27 mouse cellular contexts compared by ENCODE assay signal in the genomic region with DNA sequence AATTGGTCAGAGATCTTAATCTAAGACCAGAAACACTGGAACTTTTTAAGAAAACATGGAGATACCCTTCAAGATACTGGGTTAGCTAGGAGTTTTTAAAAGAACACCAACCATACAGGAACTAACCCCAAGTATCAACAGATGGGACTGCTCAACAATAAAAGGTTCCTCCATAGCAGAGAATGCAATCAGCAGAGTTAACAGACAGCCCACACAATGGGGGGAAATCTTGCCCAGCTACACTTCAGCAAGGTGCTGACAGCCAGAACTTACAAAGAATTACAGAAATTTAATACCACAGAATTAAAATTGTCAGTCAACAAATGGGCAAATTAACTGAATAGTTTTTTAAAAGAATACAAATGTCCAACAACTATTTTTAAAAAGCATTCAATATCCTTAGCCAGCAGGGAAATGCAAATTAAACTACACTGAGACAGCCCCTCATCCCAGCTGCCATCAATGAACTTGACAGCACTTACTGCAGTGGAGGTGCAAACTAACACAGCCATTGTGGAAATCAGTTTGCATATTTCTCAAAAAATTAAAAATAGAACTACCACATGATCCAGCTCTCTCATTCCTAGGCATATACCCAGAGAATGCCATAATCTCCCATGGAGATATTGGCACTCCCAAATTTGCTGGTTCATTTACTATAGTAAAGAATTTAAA. TPM values are rescaled to one million over a fixed set of nuclear protein-coding genes. Genes with fewer than 3 reads are reported as not detected.
DNase-seq lines count a peak whose midpoint lies in the region; ATAC-seq and TF ChIP-seq lines count a peak whose summit lies in the region.
"Had no signal": no experiment of that assay in that cellular context is flagged by ENCODE, and none has a peak within 500 bp of the region (broad histone marks: within the 10 kb centered on the region; RNA-seq: fewer than 3 reads in every experiment).

No protein-coding gene starts in this region.

- no peaks in the 10 kb centered on the region for H3K36me3 ChIP-seq in forebrain, embryonic 13.5 days (ENCODE audit: poor library complexity, severe bottlenecking)
- H3K36me3 ChIP-seq in forebrain, embryonic 11.5 days (ENCODE audit: control insufficient read depth, insufficient read depth, low read length): no peaks in the 10 kb centered on the region
- no peaks in the 10 kb centered on the region for H3K36me3 ChIP-seq in forebrain, postnatal 0 days (ENCODE audit: insufficient read depth)
- H3K36me3 ChIP-seq: heart, embryonic 13.5 days; hindbrain, embryonic 12.5 days; hindbrain, embryonic 15.5 days had no signal

- no peaks in the 10 kb centered on the region for H3K27me3 ChIP-seq in forebrain, embryonic 13.5 days
- no peaks in the 10 kb centered on the region for H3K27me3 ChIP-seq in forebrain, embryonic 11.5 days (ENCODE audit: control insufficient read depth, insufficient read depth, low read length)
- no peaks in the 10 kb centered on the region for H3K27me3 ChIP-seq in forebrain, postnatal 0 days (ENCODE audit: insufficient read depth, low read length)
- H3K27me3 ChIP-seq: embryonic facial prominence, embryonic 13.5 days; heart, embryonic 13.5 days; hindbrain, embryonic 12.5 days; hindbrain, embryonic 15.5 days; Patski had no signal

- H3K4me1 ChIP-seq in forebrain, embryonic 13.5 days: no peaks in the 10 kb centered on the region
- H3K4me1 ChIP-seq in forebrain, embryonic 11.5 days (replicated peaks; ENCODE audit: control insufficient read depth, insufficient read depth, low read length): no peaks in the 10 kb centered on the region
- H3K4me1 ChIP-seq in forebrain, postnatal 0 days (ENCODE audit: insufficient read depth): no peaks in the 10 kb centered on the region
- H3K4me1 ChIP-seq: embryonic facial prominence, embryonic 10.5 days; embryonic facial prominence, embryonic 13.5 days; heart, embryonic 10.5 days; hindbrain, embryonic 12.5 days; hindbrain, embryonic 15.5 days had no signal

- no peak for TF ChIP-seq CTCF in forebrain, postnatal 0 days (IDR thresholded peaks at IDR 0.05; ENCODE audit: low read depth)

- no peaks in the 10 kb centered on the region for H3K9me3 ChIP-seq in forebrain, embryonic 13.5 days (replicated peaks)
- no peaks in the 10 kb centered on the region for H3K9me3 ChIP-seq in forebrain, embryonic 11.5 days (ENCODE audit: control insufficient read depth, low read length)
- no peaks in the 10 kb centered on the region for H3K9me3 ChIP-seq in forebrain, postnatal 0 days (ENCODE audit: low read length)
- H3K9me3 ChIP-seq: embryonic facial prominence, embryonic 10.5 days; embryonic facial prominence, embryonic 13.5 days; G1E; heart, embryonic 10.5 days; heart, embryonic 13.5 days; hindbrain, embryonic 12.5 days; hindbrain, embryonic 15.5 days had no signal

- H3K4me2 ChIP-seq in forebrain, embryonic 13.5 days: no peak overlapping the region
- H3K4me2 ChIP-seq in forebrain, embryonic 11.5 days (ENCODE audit: low read depth, low read length, severe bottlenecking): no peak overlapping the region
- H3K4me2 ChIP-seq in forebrain, postnatal 0 days (ENCODE audit: low read depth): no peak overlapping the region
- H3K4me2 ChIP-seq: embryonic facial prominence, embryonic 13.5 days; heart, embryonic 13.5 days; hindbrain, embryonic 12.5 days; hindbrain, embryonic 15.5 days had no signal

- no peak overlapping the region for H3K9ac ChIP-seq in forebrain, embryonic 13.5 days
- H3K9ac ChIP-seq in forebrain, embryonic 11.5 days (ENCODE audit: low read length): no peak overlapping the region
- no peak overlapping the region for H3K9ac ChIP-seq in forebrain, postnatal 0 days
- H3K9ac ChIP-seq: embryonic facial prominence, embryonic 13.5 days; heart, embryonic 13.5 days; hindbrain, embryonic 12.5 days; hindbrain, embryonic 15.5 days had no signal

- H3K27ac ChIP-seq in forebrain, embryonic 13.5 days: no peak overlapping the region
- H3K27ac ChIP-seq in forebrain, embryonic 11.5 days (ENCODE audit: low read depth, low read length): no peak overlapping the region
- no peak overlapping the region for H3K27ac ChIP-seq in forebrain, postnatal 0 days (ENCODE audit: low read depth, low read length)
- H3K27ac ChIP-seq: embryonic facial prominence, embryonic 10.5 days; embryonic facial prominence, embryonic 13.5 days; heart, adult 2 months; heart, embryonic 10.5 days; heart, embryonic 13.5 days; hindbrain, embryonic 12.5 days; hindbrain, embryonic 15.5 days had no signal

- 0 out of 2 replicates have a peak, but pooled peaks have one; percentile 48 for ATAC-seq in forebrain, embryonic 13.5 days
- ATAC-seq in forebrain, embryonic 11.5 days (replicated peaks; ENCODE audit: low FRiP score): no peak
- ATAC-seq in frontal cortex, adult (ENCODE audit: low TSS enrichment): peak; percentile 45; the same call in 1 of the 2 replicates
- ATAC-seq in forebrain, postnatal 0 days: peak; percentile 78
- ATAC-seq: intestine, postnatal 0 days; Patski had no signal

- DNase-seq in forebrain, embryonic 11.5 days (ENCODE audit: low spot score): no peak
- no peak for DNase-seq in frontal cortex, postnatal 10 days (ENCODE audit: low spot score in 2 of 2)
- peak; percentile 10 for DNase-seq in forebrain, postnatal 0 days
- DNase-seq in adrenal gland, postnatal 10 days: no peak
- DNase-seq: adrenal gland, postnatal 14 days; cerebellum, adult 11-12 months; cerebellum, adult 8-10 months; cerebellum, postnatal 10 days; cerebellum, postnatal 36 days; embryo, embryonic 11 days; gastrocnemius, postnatal 10 days; gastrocnemius, postnatal 36 days; heart, adult 2 months; heart, postnatal 14 days; kidney, adult 2 months had no signal

- H3K4me3 ChIP-seq in forebrain, embryonic 13.5 days: no peak overlapping the region
- H3K4me3 ChIP-seq in forebrain, embryonic 11.5 days (ENCODE audit: low read depth, low read length): no peak overlapping the region
- no peak overlapping the region for H3K4me3 ChIP-seq in forebrain, postnatal 0 days (ENCODE audit: low read depth, low read length)
- H3K4me3 ChIP-seq: embryonic facial prominence, embryonic 10.5 days; embryonic facial prominence, embryonic 13.5 days; erythroblast, embryonic 14.5 days; heart, adult 2 months; heart, embryonic 10.5 days; heart, embryonic 13.5 days; hindbrain, embryonic 12.5 days; hindbrain, embryonic 15.5 days had no signal

RNA-seq across cellular contexts. Expression of a gene that starts 17.5 kb away (rescaled TPM):
- polyA plus RNA-seq in forebrain, embryonic 13.5 days (2015; fragmentation: Nextera tagmentation; extraction: Ambion mirVana): 10.8 TPM in 2 replicates
- 8.0 and 8.5 TPM in 2 replicates for polyA plus RNA-seq in forebrain, embryonic 11.5 days (2014; fragmentation: Nextera tagmentation; extraction: Ambion mirVana)
- total RNA-seq in forebrain, postnatal 0 days (2014; rRNA removed): 19.3 and 25.4 TPM in 2 replicates
- 5.4 and 12.5 TPM in 2 replicates for polyA plus RNA-seq in forebrain, postnatal 0 days (2015; fragmentation: Nextera tagmentation; extraction: Ambion mirVana)
- 10 to 100 TPM; 39.3 to 45.0 TPM for total RNA-seq in adrenal gland, postnatal 10 days (2021)

RNA-seq across cellular contexts. Expression of a gene that starts 17.6 kb away (rescaled TPM):
- 187 and 206 TPM in 2 replicates for polyA plus RNA-seq in forebrain, embryonic 13.5 days (2015; fragmentation: Nextera tagmentation; extraction: Ambion mirVana)
- 142 and 146 TPM in 2 replicates for polyA plus RNA-seq in forebrain, embryonic 11.5 days (2014; fragmentation: Nextera tagmentation; extraction: Ambion mirVana)
- 98.4 and 118 TPM in 2 replicates for total RNA-seq in forebrain, postnatal 0 days (2014; rRNA removed)
- 198 and 249 TPM in 2 replicates for polyA plus RNA-seq in forebrain, postnatal 0 days (2015; fragmentation: Nextera tagmentation; extraction: Ambion mirVana)
- total RNA-seq in adrenal gland, postnatal 10 days (2021): 100 to 1,000 TPM; 236 to 243 TPM
